Mouse (Mus musculus): Measurements from ENCODE around the gene Gm14214. TPM values are rescaled to one million over a fixed set of nuclear protein-coding genes. Genes with fewer than 3 reads are reported as not detected.

Gm14214 gene
- total RNA-seq (2015; ENCODE audit: low replicate concordance) (not detected in 2 replicates), total RNA-seq (2017; ENCODE audit: low replicate concordance) (not detected in 2 replicates)

DNA sequence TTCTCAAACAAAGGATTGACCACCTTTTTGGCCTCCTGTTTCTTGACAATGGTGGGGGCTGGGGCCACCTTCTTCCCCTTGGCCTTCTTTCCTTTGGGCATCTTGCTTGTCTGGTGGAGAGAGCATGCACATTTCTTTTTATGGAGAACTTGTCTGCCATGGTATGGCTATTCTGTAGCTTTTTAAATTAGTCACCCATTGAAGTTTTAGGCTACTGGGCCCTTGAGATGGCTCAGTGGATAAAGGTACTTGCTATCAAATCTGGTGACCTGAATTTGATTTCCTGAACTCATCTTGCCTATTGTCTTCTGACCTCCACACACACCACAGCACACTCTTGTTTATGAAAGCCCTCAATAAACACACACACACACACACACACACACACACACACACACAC, at the start of gene Gm14214:
Gene Gm14214, minus strand, starts transcription at position 101 of the 400 bp plus-strand sequence.
- no peak for ATAC-seq (replicated peaks; ENCODE audit: low FRiP score, poor library complexity, severe bottlenecking)

- no peak for ATAC-seq (replicated peaks; ENCODE audit: low FRiP score, poor library complexity, severe bottlenecking)
Observed at GRCm38 (mm10) chr2:154818599-154818998, 48.8 kb upstream of the Gm14214 start.

DNA sequence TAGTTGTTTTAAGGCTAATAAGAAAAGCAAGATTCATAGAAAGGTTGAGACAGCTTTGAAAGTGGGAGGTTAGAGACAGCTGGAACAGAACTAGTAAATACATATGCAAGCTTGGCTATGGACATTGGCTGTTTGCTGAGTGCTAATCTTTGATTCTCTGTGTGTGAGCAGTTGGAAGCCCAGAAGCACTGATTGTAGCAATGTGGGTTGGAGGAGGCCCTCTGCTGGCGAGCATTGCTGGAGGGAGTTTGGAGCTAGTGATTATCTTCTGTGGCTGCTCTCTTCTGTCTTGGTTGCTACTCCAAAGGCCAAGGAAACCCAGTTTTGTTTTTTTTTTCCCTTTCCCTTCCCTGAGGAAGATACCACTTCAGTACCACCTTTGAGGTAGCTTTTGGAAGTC, 48.0 kb upstream of the Gm14214 start:
- no peak for ATAC-seq (replicated peaks; ENCODE audit: low FRiP score, poor library complexity, severe bottlenecking)

GRCm38 (mm10) chr2:154817089-154817488, 47.3 kb upstream of the Gm14214 start:
- ATAC-seq (replicated peaks; ENCODE audit: low FRiP score, poor library complexity, severe bottlenecking) = no peak

GRCm38 (mm10) chr2:154813426-154813825, 43.6 kb upstream of the Gm14214 start:
- ATAC-seq (replicated peaks; ENCODE audit: low FRiP score, poor library complexity, severe bottlenecking) = no peak

GRCm38 (mm10) chr2:154810821-154811220, 41.0 kb upstream of the Gm14214 start:
- no peak for ATAC-seq (replicated peaks; ENCODE audit: low FRiP score, poor library complexity, severe bottlenecking)

DNA sequence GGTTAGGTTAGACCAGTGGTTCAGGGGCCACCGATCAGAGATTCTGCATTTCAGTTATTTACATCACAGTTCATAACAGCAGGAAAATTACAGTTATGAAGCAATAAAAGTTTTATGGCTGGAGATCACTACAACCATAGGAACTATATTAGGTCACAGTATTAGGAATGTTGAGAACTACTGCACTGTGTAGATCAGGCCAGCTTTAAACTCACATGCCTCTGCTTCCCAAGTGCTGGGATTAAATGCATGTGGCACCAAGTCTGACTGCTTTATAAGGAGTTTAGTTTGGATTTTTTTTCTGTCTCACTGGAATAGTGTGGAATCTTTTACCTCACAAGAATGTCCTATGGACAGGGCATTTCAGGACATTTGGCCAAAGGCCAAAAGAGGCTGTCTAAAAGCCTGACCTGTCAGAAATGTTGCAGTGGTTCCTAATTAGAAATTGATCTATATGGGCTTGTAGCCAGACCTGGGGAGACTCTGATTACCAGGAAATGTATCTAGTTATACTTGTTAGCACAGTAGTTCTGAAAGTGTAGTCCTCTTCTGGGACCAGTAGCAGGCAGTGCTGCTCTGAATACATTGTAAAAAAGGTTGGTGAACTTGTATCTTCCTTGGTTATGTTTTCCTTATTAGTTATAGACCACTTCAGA, 39.4 kb upstream of the Gm14214 start:
- no peak for ATAC-seq (replicated peaks; ENCODE audit: low FRiP score, poor library complexity, severe bottlenecking)

- ATAC-seq (replicated peaks; ENCODE audit: low FRiP score, poor library complexity, severe bottlenecking) = no peak
Observed at GRCm38 (mm10) chr2:154807689-154808088, 37.9 kb upstream of the Gm14214 start.

DNA sequence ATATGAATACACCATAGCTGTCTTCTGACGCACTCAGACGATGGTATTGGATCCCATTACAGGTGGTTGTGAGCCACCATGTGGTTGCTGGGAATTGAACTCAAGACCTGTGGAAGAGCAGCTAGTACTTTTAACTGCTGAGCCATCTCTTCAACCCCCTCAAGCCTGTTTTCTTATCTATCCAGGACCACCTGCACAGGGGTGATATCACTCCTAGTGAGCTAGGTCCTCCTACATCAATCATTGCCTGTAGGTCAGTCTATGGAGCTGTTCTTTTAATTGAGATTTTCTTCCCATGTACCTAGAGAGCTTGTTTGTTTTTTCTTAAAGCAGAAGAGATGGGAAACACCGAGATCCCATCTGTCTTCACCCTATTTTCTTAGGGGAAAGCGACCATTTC, 34.0 kb upstream of the Gm14214 start:
- no peak for ATAC-seq (replicated peaks; ENCODE audit: low FRiP score, poor library complexity, severe bottlenecking)

GRCm38 (mm10) chr2:154803372-154803771, 33.5 kb upstream of the Gm14214 start:
- ATAC-seq (replicated peaks; ENCODE audit: low FRiP score, poor library complexity, severe bottlenecking) = no peak

DNA sequence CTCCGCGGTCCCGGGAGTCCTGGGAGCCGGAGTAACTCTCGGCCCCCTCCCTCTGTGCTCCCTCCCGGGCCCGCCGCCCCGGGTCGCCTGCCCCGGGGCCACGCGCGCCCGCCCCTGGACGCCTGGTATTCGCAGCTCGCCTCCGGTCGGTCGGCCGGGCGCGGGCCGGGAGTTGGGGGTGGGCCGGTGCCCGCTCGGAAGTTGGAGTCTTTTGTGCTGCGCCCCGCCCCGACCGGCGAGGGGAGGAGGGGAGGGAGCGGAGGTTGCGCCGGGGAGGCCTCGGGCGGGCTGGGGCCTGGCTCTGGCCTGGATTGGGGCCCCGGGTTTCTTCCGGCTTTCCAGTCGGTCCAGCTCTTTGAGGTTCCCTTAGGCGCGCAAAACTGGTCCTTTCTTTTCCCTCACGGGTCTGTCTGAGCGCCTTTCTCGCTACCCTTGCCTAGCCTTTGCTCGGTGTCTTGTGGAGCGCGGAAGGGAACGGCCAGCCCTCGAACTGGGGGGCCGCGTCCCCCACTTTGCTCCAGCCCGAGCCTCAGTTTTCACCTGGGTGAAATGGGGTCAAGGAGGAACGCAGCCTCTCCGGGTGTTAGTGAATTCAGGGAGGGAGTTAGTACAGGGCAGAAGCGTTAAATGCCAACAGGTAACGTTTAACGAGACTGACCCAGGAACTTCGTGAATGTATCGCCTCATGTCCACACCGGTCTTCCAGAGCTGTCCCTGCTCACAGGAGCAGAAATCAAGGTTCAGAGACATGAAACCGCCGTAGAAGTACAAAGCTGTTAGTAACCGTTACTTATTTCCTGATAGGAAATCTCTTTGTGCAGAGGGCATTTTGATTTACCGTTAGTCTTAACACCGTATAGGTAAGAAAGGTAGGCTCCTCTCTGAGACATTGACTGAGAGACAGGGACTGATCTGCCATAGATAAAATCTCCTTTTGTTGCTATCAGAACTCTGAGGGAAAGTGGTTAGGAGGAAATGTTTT, 22.1 kb upstream of the Gm14214 start:
- ATAC-seq (replicated peaks; ENCODE audit: low FRiP score, poor library complexity, severe bottlenecking) = peak; percentile 53

- ATAC-seq (replicated peaks; ENCODE audit: low FRiP score, poor library complexity, severe bottlenecking) = peak; percentile 86
Observed at GRCm38 (mm10) chr2:154790656-154791483, 21.0 kb upstream of the Gm14214 start, which contains the start of the genes Raly and a. Gene Raly (plus strand): TSS chr2:154791096. Gene a (plus strand): TSS chr2:154791402.

- ATAC-seq (replicated peaks; ENCODE audit: low FRiP score, poor library complexity, severe bottlenecking) = peak; percentile 2
Observed at GRCm38 (mm10) chr2:154789977-154790655, 20.3 kb upstream of the Gm14214 start.

DNA sequence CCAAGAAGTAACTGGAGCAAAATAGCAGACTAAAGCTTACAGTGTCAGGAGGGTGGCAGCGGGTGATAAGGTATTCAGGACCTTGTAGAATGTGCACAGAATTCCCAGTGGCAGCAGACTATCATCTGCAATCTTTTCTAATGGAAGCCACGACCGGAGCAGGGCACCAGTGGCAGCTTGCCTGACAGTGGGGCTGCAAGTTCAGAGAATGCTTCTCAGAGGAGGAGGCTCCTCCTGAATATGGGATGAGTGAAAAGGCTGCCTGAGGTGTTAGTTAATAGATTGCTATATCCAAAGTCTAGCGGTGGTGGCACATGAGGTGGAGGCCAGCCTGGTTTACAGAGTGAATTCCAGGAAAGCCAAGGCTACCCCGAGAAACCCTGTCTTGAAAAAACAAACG, 19.6 kb upstream of the Gm14214 start:
- no peak for ATAC-seq (replicated peaks; ENCODE audit: low FRiP score, poor library complexity, severe bottlenecking)

DNA sequence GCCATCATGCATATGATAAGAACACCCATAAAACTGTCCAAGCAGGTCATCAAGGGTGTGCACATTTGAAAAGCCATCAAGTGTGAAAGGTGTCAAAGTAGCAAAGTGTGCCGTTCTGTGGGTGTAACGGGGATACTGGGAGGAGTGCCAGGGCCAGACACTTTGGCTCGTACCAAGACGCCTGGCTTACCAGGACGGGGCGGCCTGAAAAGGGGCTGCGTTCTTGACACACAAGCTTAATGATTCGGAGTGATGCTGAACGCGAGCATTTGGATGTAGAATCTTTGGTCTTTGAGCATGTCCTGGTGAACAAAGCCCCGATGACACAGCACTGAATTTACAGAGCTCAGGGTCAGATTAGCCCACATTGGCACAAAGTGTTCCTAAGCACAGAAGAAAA, 16.9 kb upstream of the Gm14214 start:
- no peak for ATAC-seq (replicated peaks; ENCODE audit: low FRiP score, poor library complexity, severe bottlenecking)

- ATAC-seq (replicated peaks; ENCODE audit: low FRiP score, poor library complexity, severe bottlenecking) = peak; percentile 54
Observed at GRCm38 (mm10) chr2:154786187-154786586, 16.4 kb upstream of the Gm14214 start.

DNA sequence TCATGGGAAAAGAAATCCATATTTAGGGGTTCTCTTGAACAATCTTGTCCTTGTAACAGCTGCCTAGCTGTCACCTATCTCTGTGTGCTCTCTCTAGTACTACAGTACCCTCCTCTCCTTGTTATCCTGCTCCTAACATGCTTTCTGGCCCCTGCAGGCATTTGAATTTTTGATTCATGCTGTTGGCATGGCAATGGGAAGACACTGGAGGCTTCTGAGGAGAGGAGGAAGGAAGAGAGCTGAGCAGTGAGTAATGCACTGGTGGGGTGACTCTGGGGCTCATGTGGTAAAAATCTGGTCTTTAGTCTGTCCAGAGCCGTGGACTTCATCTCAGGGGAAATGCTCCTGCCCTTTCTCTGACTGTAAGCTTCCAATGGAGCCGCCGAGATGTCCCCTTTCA, 15.5 kb upstream of the Gm14214 start:
- ATAC-seq (replicated peaks; ENCODE audit: low FRiP score, poor library complexity, severe bottlenecking) = no peak

DNA sequence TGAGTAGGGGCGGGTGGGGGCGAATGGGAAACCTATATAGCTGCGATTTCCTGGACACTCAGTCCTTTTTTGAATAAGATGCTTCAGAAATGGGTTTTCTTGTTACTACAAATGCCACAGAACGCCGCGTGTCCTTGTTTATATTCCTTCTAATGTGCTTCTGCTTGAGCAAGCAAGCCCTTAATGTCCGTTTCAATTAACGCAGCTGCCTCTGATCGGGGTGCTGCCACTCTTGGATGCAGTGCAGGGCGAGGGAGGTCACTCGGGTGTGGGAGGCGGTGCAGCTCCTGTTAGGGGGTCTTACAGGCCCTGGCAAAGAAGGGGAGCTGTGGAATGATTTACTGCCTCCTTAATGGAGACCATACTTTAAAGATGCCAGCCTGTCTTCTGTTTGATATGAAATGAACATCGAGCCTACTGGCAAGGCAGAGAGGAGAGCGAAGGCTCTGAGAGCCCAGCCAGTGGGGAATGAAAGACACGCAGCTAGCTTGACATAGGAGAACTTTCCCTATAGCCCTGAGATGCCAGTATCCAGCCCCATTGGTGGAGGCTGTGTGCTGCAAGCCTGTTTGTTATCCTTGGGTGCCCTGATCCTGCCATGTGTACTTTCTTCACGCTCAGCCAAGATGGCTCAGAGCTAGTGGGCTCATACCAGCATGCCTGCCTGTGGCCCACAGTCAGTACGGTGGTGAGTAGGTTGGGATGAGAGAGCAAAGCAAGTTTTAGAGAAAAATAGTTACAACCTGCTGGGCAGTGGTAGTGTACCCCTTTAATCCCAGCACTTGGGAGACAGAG, 13.2 kb upstream of the Gm14214 start:
- ATAC-seq (replicated peaks; ENCODE audit: low FRiP score, poor library complexity, severe bottlenecking) = no peak

GRCm38 (mm10) chr2:154782361-154782760, 12.5 kb upstream of the Gm14214 start:
- no peak for ATAC-seq (replicated peaks; ENCODE audit: low FRiP score, poor library complexity, severe bottlenecking)

All from erythroid progenitor cell, adult 5-6 weeks (primary cell).